Mouse (Mus musculus) G1E (cell line): ENCODE measurements around the gene Gm10337.

Experiments
- CTCF ChIP-seq: IDR thresholded peaks from 2 replicates; pipeline ENCODE4 v1.5.1; 2012; ENCODE audit warnings: low read depth, low read length, inconsistent platforms, mixed read lengths
- GATA1 ChIP-seq: IDR thresholded peaks from 2 replicates; pipeline ENCODE4 v1.6.1; 2012; ENCODE audit warnings: borderline replicate concordance, low read length, inconsistent platforms, mixed read lengths

GRCm38 (mm10) chr15:102519211-102520141 lies 16.0 kb downstream of the Gm10337 start:
- TF ChIP-seq CTCF (no peak), GATA1 (no peak)
